Mouse (Mus musculus): ENCODE measurements around the gene Mgll.

The Mgll gene

DNA sequence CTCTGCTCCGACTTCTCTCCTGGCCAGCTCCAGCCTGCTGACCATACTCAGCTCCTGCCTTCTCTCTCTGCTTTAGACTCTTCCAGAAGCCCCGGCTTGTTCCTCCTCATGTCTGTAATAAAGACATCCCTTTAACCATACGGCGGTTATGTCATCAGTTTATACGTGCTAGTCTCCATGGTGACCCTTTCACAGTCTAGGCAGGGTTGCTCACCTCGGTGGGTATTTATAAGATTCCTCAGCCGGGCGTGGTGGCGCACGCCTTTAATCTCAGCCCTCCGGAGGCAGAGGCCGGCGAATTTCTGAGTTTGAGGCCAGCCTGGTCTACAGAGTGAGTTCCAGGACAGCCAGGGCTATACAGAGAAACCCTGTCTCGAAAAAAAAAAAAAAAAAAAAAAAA lies 51.1 kb downstream of the Mgll start:
- DNase-seq: no peak

- DNase-seq: no peak
Measured at GRCm38 (mm10) chr6:88776336-88776923, 52.2 kb downstream of the Mgll start.

DNA sequence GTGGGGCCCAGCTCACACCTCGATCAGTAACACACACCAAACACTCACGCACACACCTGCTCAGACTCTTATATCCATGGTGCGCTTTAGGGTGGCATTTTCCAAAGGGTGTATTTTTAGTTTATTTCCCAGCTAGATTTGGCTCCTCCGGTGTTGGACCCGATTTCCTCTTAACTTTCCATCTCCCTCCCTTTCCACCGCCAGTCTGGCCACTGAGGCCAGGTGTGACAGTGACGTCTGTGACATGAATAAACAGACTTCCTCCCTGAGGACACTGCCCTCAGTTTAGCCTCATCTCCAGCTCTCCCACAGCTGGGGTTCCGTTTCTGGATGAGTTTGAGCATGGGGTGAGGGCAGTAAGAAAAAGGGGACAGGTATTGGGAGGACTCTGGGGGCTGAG lies 52.8 kb downstream of the Mgll start:
- no peak for DNase-seq

DNA sequence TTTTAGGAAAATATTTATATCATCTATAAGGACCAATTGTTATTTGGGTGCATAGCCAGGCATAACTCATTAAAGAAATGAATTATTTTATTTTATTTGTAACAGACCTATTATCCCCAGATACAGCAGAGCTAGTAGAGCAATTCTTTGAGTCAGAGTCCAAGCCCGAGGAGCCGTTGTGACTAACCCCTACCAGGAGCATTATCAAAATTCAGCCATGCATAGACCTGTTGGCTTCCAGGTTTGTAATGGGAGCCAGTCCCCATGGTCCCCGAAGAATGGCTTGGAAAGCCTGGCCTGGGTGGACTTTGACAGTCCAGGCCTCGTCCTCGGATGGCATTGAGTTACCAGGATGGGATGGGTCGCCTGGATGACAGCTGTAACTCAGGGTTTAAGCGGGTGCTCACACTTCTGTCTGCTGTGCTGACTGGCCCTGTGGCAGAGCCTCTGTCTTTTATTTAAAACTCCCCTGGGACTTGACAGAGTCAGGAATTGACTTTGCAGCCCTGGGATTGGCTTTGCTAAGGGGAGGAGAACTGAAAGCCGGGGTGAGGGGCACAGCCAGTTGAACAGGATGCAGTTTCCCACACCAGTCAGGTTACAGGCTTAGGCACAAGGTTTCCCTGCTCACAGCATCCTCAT lies 54.0 kb downstream of the Mgll start:
- DNase-seq: no peak

- DNase-seq: no peak
Measured at GRCm38 (mm10) chr6:88779755-88780154, 55.5 kb downstream of the Mgll start.

GRCm38 (mm10) chr6:88781919-88782318 lies 57.7 kb downstream of the Mgll start:
- no peak for DNase-seq

GRCm38 (mm10) chr6:88782981-88783397 lies 58.8 kb downstream of the Mgll start:
- no peak for DNase-seq

- no peak for DNase-seq
Measured at GRCm38 (mm10) chr6:88784691-88785173, 60.5 kb downstream of the Mgll start.

GRCm38 (mm10) chr6:88785331-88785730 lies 61.1 kb downstream of the Mgll start:
- DNase-seq: peak in 1 of 2 experiments; percentile 27

DNA sequence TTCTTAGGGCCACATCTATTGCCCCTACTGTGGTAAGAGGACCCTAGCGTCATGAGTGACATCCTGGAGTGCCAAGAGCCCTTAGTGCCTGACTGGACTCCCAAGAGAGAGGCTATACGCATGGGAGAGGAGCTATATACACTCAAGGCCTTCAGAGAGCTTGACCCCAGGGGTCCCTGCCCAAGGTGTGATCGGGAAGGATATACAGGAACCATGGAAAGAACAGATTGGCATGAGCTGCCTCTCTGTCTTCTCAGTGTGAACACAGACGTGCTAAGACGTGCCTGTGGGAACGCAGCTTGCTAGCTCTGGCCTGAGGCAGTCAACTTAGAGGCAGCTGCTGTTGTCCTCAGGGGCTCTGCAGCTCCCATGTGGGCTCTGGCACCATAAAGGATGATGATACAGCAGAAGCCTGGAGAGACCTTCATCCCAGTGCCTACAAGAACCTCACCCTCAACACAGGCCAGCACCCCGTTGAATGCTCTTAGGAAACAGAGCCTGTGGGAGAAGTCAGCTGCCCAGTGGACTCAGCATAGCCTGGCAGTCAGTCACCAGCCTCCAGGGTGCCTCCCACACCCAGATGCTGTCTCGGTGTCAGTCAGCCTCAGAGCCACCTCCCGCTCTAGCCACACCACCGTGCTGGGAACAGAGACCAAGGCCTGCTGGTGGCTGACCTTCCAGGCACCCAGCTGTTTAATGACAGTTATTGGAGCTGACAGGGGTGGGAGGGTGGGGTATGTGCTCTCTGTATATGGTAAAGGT lies 61.8 kb downstream of the Mgll start:
- no peak for DNase-seq

GRCm38 (mm10) chr6:88786732-88787445 lies 62.7 kb downstream of the Mgll start:
- no peak for DNase-seq

DNA sequence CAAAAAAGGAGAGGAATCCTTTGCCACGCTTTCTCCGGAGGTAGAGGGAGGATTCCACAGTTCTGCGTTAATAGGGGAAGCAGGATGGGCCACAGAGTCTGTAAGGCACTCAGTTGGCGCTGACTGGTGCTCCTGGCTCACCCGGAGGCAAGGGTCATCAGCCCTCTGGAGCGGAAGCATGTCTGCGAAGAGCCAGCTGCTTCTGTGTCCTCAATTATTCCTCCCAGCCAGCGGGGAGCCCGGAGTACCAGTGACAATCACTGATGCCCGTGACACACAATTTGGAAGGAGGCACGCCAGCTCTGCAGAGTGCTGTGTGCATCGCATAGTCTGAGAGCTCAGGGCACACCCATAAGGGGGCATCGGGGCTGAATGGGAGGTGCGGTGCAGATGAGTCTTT lies 63.3 kb downstream of the Mgll start:
- DNase-seq: peak in 1 of 2 experiments; percentile 28

DNA sequence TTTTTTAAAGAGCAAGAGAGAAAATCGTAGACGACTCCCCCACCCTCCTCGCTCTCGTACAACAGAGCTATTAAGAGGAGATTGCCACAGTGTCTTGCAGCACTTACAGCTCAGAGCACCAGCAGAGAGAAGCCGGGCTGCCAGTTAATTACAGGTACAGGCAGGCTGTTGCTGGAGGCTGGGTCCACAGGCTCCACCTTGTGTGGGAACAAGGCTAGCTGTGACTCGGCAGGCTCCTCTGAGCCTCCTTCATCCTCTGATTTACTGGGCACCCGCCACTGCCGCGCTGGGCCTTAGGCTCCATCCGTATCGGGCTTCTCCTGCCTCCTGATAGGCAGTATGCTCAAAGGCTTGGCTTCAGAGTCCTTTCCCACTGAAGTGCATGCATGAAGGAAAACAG lies 64.0 kb downstream of the Mgll start:
- DNase-seq: no peak

- DNase-seq: no peak
Measured at GRCm38 (mm10) chr6:88791299-88791698, 67.1 kb downstream of the Mgll start.

- peak; percentile 33 to 46 for DNase-seq
Measured at GRCm38 (mm10) chr6:88792147-88792691, 68.0 kb downstream of the Mgll start.

GRCm38 (mm10) chr6:88793243-88793642 lies 69.0 kb downstream of the Mgll start:
- DNase-seq: no peak

GRCm38 (mm10) chr6:88793872-88794271 lies 69.7 kb downstream of the Mgll start:
- DNase-seq: no peak

DNA sequence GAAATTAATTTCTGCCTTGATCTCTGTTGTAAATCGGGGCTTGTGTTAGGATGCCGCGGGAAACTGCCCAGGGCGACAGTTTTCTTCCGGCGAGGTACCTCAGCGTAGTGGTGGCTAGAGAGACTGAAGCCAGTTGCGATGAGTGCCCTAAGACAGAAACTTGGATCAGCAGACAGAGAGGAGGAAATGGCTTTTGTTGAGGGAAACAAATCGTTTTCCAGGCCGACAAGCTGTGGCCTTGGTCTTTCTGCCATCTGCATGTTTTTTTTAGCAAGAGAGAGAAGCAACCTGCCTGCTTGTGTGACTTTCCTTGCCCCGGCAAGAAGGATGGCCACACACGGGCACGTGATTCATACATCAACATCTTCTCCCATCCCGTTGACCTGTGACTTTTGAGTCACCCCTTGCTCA lies 70.4 kb downstream of the Mgll start:
- DNase-seq: no peak

- no peak for DNase-seq
Measured at GRCm38 (mm10) chr6:88800191-88800590, 76.0 kb downstream of the Mgll start.

DNA sequence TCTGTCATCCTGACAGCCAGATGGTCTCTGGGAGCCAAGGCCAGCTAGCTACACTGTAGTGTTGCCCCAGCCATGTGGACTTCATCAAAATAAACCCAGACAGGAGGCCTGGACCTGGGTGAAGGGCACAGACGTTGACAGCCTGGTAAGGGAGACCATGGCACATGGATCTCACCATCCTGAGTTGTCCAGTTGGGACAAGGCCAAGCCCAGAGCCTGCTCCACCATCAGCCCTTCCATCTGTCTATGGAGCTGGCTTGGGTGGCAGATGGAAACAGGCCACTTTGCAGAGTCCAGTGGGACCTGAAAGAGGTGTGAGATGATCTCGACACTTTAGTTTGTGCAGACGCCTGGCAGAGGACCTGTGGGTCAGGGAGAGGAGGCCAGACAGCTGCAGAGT lies 76.5 kb downstream of the Mgll start:
- no peak for DNase-seq

GRCm38 (mm10) chr6:88803051-88803450 lies 78.8 kb downstream of the Mgll start:
- no peak for DNase-seq

DNA sequence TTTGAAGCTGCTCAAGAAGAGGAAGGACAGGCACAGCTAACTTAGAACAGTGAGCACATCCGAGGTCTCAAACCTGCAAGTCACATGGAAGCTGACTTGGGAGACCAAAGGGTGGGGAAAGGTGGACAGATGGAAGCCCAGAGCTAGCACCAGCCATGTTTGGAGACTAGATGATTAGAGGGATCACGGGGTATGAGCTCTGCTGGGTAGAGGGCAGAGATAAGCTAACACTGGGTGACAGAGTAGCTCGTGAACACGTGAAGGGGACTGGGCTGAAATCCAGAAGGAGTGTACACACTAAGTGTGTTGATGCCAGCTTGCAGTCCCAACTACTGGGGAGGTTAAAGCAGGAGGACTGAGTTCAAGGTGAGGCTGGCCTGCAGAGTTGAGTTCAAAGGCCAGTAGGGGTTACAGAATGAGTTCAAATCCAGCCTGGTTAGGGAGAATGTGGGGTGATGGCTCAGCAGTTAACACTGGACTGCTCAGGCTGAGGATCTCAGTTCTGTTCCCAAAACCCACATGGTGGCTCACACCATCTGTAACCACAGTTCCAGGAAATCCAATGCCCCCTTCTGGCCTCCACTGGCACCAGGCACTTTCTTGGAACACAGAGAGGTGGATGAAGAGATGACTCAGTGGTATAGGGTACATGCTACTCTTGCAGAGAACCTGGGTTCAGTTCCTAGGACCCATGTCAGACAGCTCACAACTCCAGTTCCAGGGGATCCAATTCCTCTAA lies 79.9 kb downstream of the Mgll start:
- DNase-seq: no peak
